In the genomic region with DNA sequence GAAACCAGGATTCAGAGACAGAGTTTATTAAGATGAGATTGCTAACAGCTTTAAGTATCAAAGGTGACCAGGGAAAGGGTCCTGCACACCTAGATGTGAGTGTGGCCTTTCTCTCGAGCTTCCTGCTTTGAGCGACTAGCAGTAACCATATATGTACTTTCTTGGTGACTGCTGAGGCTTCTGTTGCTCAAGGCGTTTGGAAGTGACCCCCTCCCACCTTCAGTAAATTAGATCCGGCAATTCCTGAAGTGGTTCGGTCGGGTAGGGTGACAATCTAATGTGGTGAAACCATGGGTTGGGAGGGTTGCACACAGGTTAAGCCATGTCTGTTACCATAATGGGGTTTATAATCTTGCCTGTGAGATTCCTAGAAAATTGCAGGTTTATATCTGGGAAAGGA, we compare ENCODE assay signal across 12 mouse cellular contexts. TPM values are rescaled to one million over a fixed set of nuclear protein-coding genes. Genes with fewer than 3 reads are reported as not detected.
DNase-seq lines count a peak whose midpoint lies in the region; ATAC-seq and TF ChIP-seq lines count a peak whose summit lies in the region.
"Had no signal": no experiment of that assay in that cellular context is flagged by ENCODE, and none has a peak within 500 bp of the region (broad histone marks: within the 10 kb centered on the region; RNA-seq: fewer than 3 reads in every experiment).

No protein-coding gene starts in this region.

- H3K4me2 ChIP-seq in hindbrain, postnatal 0 days (ENCODE audit: low read depth, low read length), result no peak overlapping the region
- H3K4me2 ChIP-seq in liver, postnatal 0 days (ENCODE audit: low read depth, low read length), result no peak overlapping the region

- peak overlapping the region; percentile 59; the same call in 1 of the 2 replicates for H3K4me3 ChIP-seq in hindbrain, embryonic 10.5 days
- H3K4me3 ChIP-seq in hindbrain, postnatal 0 days (ENCODE audit: low read length), result no peak overlapping the region
- H3K4me3 ChIP-seq in embryonic facial prominence, embryonic 10.5 days, result no peak overlapping the region
- H3K4me3 ChIP-seq in liver, postnatal 0 days (ENCODE audit: low read depth, low read length), result no peak overlapping the region

- H3K27me3 ChIP-seq in hindbrain, embryonic 10.5 days (ENCODE audit: insufficient read depth, poor library complexity, severe bottlenecking), result peaks cover 12% of the 10 kb centered on the region
- H3K27me3 ChIP-seq in hindbrain, postnatal 0 days (ENCODE audit: insufficient read depth, low read length), result no peaks in the 10 kb centered on the region
- H3K27me3 ChIP-seq in embryonic facial prominence, embryonic 10.5 days (replicated peaks; ENCODE audit: low read depth, poor library complexity, severe bottlenecking), result peaks cover 8% of the 10 kb centered on the region; the same call in 1 of the 2 replicates
- H3K27me3 ChIP-seq in liver, postnatal 0 days (ENCODE audit: insufficient read depth, low read length), result peaks cover 7% of the 10 kb centered on the region; the same call in 1 of the 2 replicates

- no peaks in the 10 kb centered on the region for H3K36me3 ChIP-seq in hindbrain, embryonic 10.5 days
- no peaks in the 10 kb centered on the region for H3K36me3 ChIP-seq in hindbrain, postnatal 0 days (ENCODE audit: insufficient read depth, low read length)
- H3K36me3 ChIP-seq in embryonic facial prominence, embryonic 10.5 days (replicated peaks), result no peaks in the 10 kb centered on the region
- no peaks in the 10 kb centered on the region for H3K36me3 ChIP-seq in liver, postnatal 0 days (replicated peaks; ENCODE audit: insufficient read depth, low read length)

- H3K9ac ChIP-seq in hindbrain, postnatal 0 days (replicated peaks; ENCODE audit: low read length), result no peak overlapping the region
- no peak overlapping the region for H3K9ac ChIP-seq in liver, postnatal 0 days (replicated peaks)

- ATAC-seq in hindbrain, postnatal 0 days, result no peak
- no peak for ATAC-seq in liver, postnatal 0 days
- no peak for ATAC-seq in erythroid progenitor cell, adult 5-6 weeks (replicated peaks; ENCODE audit: low FRiP score, poor library complexity, severe bottlenecking)
- no peak for ATAC-seq in megakaryocyte progenitor cell, adult 5-6 weeks (replicated peaks; ENCODE audit: poor library complexity)

- TF ChIP-seq EP300 in liver, postnatal 0 days (IDR thresholded peaks at IDR 0.05; ENCODE audit: low read depth), result no peak

- peak; percentile 25 for DNase-seq in cerebellum, adult 11-12 months
- DNase-seq in cerebellum, postnatal 36 days, result no peak
- no peak for DNase-seq in hindbrain, embryonic 10.5 days (ENCODE audit: low spot score)
- no peak for DNase-seq in hindbrain, postnatal 0 days (ENCODE audit: low spot score)
- no peak for DNase-seq in embryonic facial prominence, embryonic 10.5 days (ENCODE audit: low spot score)
- peak; percentile 4 for DNase-seq in liver, postnatal 0 days
- DNase-seq: adrenal gland, postnatal 14 days; kidney, postnatal 36 days; left cerebral cortex, postnatal 4 days had no signal

- no peaks in the 10 kb centered on the region for H3K9me3 ChIP-seq in hindbrain, embryonic 10.5 days
- no peaks in the 10 kb centered on the region for H3K9me3 ChIP-seq in hindbrain, postnatal 0 days (ENCODE audit: low read length)
- no peaks in the 10 kb centered on the region for H3K9me3 ChIP-seq in embryonic facial prominence, embryonic 10.5 days
- no peaks in the 10 kb centered on the region for H3K9me3 ChIP-seq in liver, postnatal 0 days (ENCODE audit: low read length)

- peak overlapping the region; percentile 97 for H3K27ac ChIP-seq in hindbrain, embryonic 10.5 days
- no peak overlapping the region for H3K27ac ChIP-seq in hindbrain, postnatal 0 days
- peak overlapping the region; percentile 97 for H3K27ac ChIP-seq in embryonic facial prominence, embryonic 10.5 days (replicated peaks)
- H3K27ac ChIP-seq in liver, postnatal 0 days (ENCODE audit: low read depth), result no peak overlapping the region

- 78% methylated on average over 6 of the region's 6 CpGs for WGBS in hindbrain, embryonic 10.5 days
- WGBS in hindbrain, postnatal 0 days, result 78% methylated on average over 6 of the region's 6 CpGs
- 56% methylated on average over 6 of the region's 6 CpGs for WGBS in embryonic facial prominence, embryonic 10.5 days
- 72% methylated on average over 6 of the region's 6 CpGs for WGBS in liver, postnatal 0 days (ENCODE audit: insufficient replicate concordance)

- H3K4me1 ChIP-seq in hindbrain, embryonic 10.5 days (replicated peaks), result peaks cover 75% of the 10 kb centered on the region
- H3K4me1 ChIP-seq in hindbrain, postnatal 0 days (ENCODE audit: insufficient read depth, low read length), result peaks cover 29% of the 10 kb centered on the region; the same call in 1 of the 2 replicates
- H3K4me1 ChIP-seq in embryonic facial prominence, embryonic 10.5 days, result peaks cover 71% of the 10 kb centered on the region
- peaks cover 29% of the 10 kb centered on the region for H3K4me1 ChIP-seq in liver, postnatal 0 days (ENCODE audit: insufficient read depth)

- no peak for TF ChIP-seq CTCF in hindbrain, postnatal 0 days (IDR thresholded peaks at IDR 0.05; ENCODE audit: low read depth)
- TF ChIP-seq CTCF in liver, postnatal 0 days (IDR thresholded peaks at IDR 0.05; ENCODE audit: low read depth), result no peak

RNA-seq across cellular contexts. Expression of a gene that starts 36.3 kb away (rescaled TPM):
- 3,119 and 3,536 TPM in 2 replicates for polyA plus RNA-seq in hindbrain, embryonic 10.5 days (2016; fragmentation: Nextera tagmentation; extraction: Ambion mirVana)
- 2,410 and 2,568 TPM in 2 replicates for total RNA-seq in hindbrain, postnatal 0 days (2014; rRNA removed)
- polyA plus RNA-seq in hindbrain, postnatal 0 days (2015; fragmentation: Nextera tagmentation; extraction: Ambion mirVana), result 3,348 and 3,639 TPM in 2 replicates
- 3,067 and 3,150 TPM in 2 replicates for polyA plus RNA-seq in embryonic facial prominence, embryonic 10.5 days (2016; fragmentation: Nextera tagmentation; extraction: Ambion mirVana)
- 463 and 498 TPM in 2 replicates for polyA plus RNA-seq in liver, postnatal 0 days (2015; fragmentation: Nextera tagmentation; extraction: Ambion mirVana)
- 531 and 597 TPM in 2 replicates for total RNA-seq in erythroid progenitor cell, adult 5-6 weeks (2015; ENCODE audit: low replicate concordance)
- total RNA-seq in erythroid progenitor cell, adult 5-6 weeks (2017; ENCODE audit: low replicate concordance), result 282 and 330 TPM in 2 replicates
- total RNA-seq in megakaryocyte progenitor cell, adult 5-6 weeks (2015), result 1,607 and 1,783 TPM in 2 replicates
- total RNA-seq in megakaryocyte progenitor cell, adult 5-6 weeks (2017), result 724 and 844 TPM in 2 replicates

RNA-seq across cellular contexts. Expression of a gene that starts 49.3 kb away (rescaled TPM):
- 0.50 and 0.77 TPM in 2 replicates for polyA plus RNA-seq in hindbrain, embryonic 10.5 days (2016; fragmentation: Nextera tagmentation; extraction: Ambion mirVana)
- total RNA-seq in hindbrain, postnatal 0 days (2014; rRNA removed), result 3.0 and 9.0 TPM in 2 replicates
- polyA plus RNA-seq in hindbrain, postnatal 0 days (2015; fragmentation: Nextera tagmentation; extraction: Ambion mirVana), result 1.5 and 1.9 TPM in 2 replicates
- polyA plus RNA-seq in embryonic facial prominence, embryonic 10.5 days (2016; fragmentation: Nextera tagmentation; extraction: Ambion mirVana), result 0.10 and 0.19 TPM in 2 replicates
- polyA plus RNA-seq in liver, postnatal 0 days (2015; fragmentation: Nextera tagmentation; extraction: Ambion mirVana), result not detected in 2 replicates
- not detected in 2 replicates for total RNA-seq in erythroid progenitor cell, adult 5-6 weeks (2015; ENCODE audit: low replicate concordance)
- total RNA-seq in erythroid progenitor cell, adult 5-6 weeks (2017; ENCODE audit: low replicate concordance), result not detected in 2 replicates
- total RNA-seq in megakaryocyte progenitor cell, adult 5-6 weeks (2015), result not detected in 2 replicates
- not detected in 2 replicates for total RNA-seq in megakaryocyte progenitor cell, adult 5-6 weeks (2017)
- polyA plus RNA-seq: cerebellum, adult 2 months had no signal

Comparison
In these comparisons a context has a peak if more than half of its experiments do, and no peak if none do; other contexts are left out.
1. DNase-seq: peak in cerebellum, adult 11-12 months (single experiment) and liver, postnatal 0 days (single experiment); none in cerebellum, postnatal 36 days (0 of 2), hindbrain, embryonic 10.5 days (single experiment), hindbrain, postnatal 0 days (single experiment) and embryonic facial prominence, embryonic 10.5 days (single experiment).
2. H3K27ac ChIP-seq: peak in hindbrain, embryonic 10.5 days (single experiment) and embryonic facial prominence, embryonic 10.5 days (single experiment); none in hindbrain, postnatal 0 days (single experiment) and liver, postnatal 0 days (single experiment).